Mouse (Mus musculus) ES-E14 (cell line): Measurements from ENCODE around the gene Nupr1.

Source experiments
- HCFC1 ChIP-seq: IDR thresholded peaks from 2 replicates; pipeline ENCODE4 v1.6.1; 2012; ENCODE audit warnings: low read length, inconsistent platforms, borderline replicate concordance; ENCODE audit not compliant: insufficient read depth
- MAFK ChIP-seq: IDR thresholded peaks from 2 replicates; pipeline ENCODE4 v1.6.1; 2014; ENCODE audit warnings: mild to moderate bottlenecking, low read depth, low read length, inconsistent platforms; ENCODE audit not compliant: insufficient read depth
- ZC3H11A ChIP-seq: IDR thresholded peaks from 2 replicates; pipeline ENCODE4 v1.6.1; 2012; ENCODE audit warnings: low read depth, mild to moderate bottlenecking, inconsistent platforms, low read length, borderline replicate concordance

DNA sequence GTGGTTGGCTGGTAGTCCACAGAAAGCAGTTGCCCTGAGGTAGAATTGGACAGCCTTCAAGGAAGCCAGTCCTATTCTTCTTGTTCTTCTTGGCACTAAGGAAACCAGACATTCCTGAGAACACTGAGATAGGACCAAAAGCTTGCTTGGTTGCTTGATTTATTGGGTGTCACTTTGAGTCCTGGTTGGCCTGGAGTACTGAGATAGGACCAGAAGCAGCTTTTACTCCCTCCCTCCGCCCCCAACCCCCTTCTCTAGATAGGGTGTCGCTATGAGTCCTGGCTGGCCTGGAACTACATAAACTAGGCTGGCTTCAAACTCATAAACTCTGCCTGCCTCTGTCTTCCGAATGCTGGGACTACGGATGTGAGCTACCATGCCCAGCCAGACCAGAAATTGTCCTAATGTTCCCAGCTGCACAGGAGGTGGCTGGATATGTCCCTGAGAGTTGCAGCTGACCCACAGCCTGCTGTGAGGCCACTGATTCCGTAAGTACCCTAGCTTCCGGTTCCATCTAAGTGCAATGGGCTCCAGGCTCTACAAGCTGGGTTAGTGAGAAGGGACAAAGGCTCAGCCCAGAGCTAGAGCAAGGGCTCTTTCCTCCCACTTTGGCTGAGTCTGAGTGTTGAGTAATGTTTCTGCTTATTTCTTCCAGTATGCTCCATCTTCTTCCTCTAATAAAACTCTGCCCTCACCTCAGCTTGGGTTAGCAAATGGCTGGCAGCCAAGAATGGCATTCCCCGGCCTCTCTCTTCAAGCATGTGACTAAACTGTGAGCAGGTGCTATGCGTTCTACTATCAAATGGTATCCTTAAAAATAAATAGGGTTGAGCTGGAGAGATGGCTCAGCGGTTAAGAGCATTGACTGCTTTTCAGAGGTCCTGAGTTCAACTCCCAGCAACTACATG lies 9.0 kb downstream of the Nupr1 start:
- TF ChIP-seq MAFK = no peak
- no peak for TF ChIP-seq HCFC1
- TF ChIP-seq ZC3H11A = no peak
